Mouse (Mus musculus) embryo, embryonic 10.5 days (tissue): ENCODE data around the gene Gm21409.
"Not testable (repeated sequence)": the region's sequence is repeated elsewhere in the genome, so short reads cannot be mapped to it uniquely, and the experiment has no call there.

Experiments
- DNase-seq: peaks from one replicate; pipeline ENCODE4 v3.0.0-alpha.2; 2015; ENCODE audit warnings: low spot score

Gene Gm21409

GRCm38 (mm10) chrY:84746385-84746784, at the start of gene Gm21409:
Gene Gm21409, plus strand, starts transcription at chrY:84746685.
- DNase-seq: not testable (repeated sequence)
